Mouse (Mus musculus) CD4-positive, CD25-positive, alpha-beta regulatory T cell, adult 4 months (primary cell): ENCODE data around the gene Srm. TPM values are rescaled to one million over a fixed set of nuclear protein-coding genes. Genes with fewer than 3 reads are reported as not detected.
A peak's percentile ranks its signal among the peaks of the same experiment; 100 is the strongest.

ENCODE experiments used
- ATAC-seq: one replicate; pipeline ENCODE4 v1.8.0; 2017
- polyA plus RNA-seq, 2 experiments: library from polyadenylated mRNA; unstranded; fragments of 100-300 nt; shearing (Covaris generic); gene quantifications; one replicate each; pipeline ENCODE4 v1.2.1; 2017

Srm gene
- polyA plus RNA-seq, 2 experiments from 2014 or later, result 5.0 to 5.4 TPM

- ATAC-seq, result no peak
Measured at GRCm38 (mm10) chr4:148602357-148603120, 11.2 kb downstream of the Srm start, which contains the start of gene Masp2. Gene Masp2, plus strand, starts transcription at chr4:148602554.

GRCm38 (mm10) chr4:148603376-148604139 is 12.3 kb downstream of the Srm start:
- no peak for ATAC-seq

GRCm38 (mm10) chr4:148604141-148604540 is 12.8 kb downstream of the Srm start:
- ATAC-seq, result no peak

- peak; percentile 64 for ATAC-seq
Measured at GRCm38 (mm10) chr4:148604541-148605165, 13.3 kb downstream of the Srm start.

GRCm38 (mm10) chr4:148607758-148608157 is 16.5 kb downstream of the Srm start:
- ATAC-seq, result peak; percentile 90

- no peak for ATAC-seq
Measured at GRCm38 (mm10) chr4:148609805-148610204, 18.5 kb downstream of the Srm start.

GRCm38 (mm10) chr4:148610631-148611364 is 19.5 kb downstream of the Srm start:
- no peak for ATAC-seq

- no peak for ATAC-seq
Measured at GRCm38 (mm10) chr4:148612557-148612956, 21.3 kb downstream of the Srm start.

- no peak for ATAC-seq
Measured at GRCm38 (mm10) chr4:148613738-148614137, 22.4 kb downstream of the Srm start.

- ATAC-seq, result no peak
Measured at GRCm38 (mm10) chr4:148619805-148620204, 28.5 kb downstream of the Srm start.

GRCm38 (mm10) chr4:148620718-148621117 is 29.4 kb downstream of the Srm start:
- ATAC-seq, result no peak

- ATAC-seq, result no peak
Measured at GRCm38 (mm10) chr4:148622485-148622884, 31.2 kb downstream of the Srm start.

GRCm38 (mm10) chr4:148623609-148624008 is 32.3 kb downstream of the Srm start:
- no peak for ATAC-seq

GRCm38 (mm10) chr4:148625010-148625409 is 33.7 kb downstream of the Srm start:
- no peak for ATAC-seq

GRCm38 (mm10) chr4:148625756-148626622 is 34.7 kb downstream of the Srm start:
- peak; percentile 45 for ATAC-seq

- peak; percentile 89 for ATAC-seq
Measured at GRCm38 (mm10) chr4:148626623-148627185, 35.4 kb downstream of the Srm start, which contains the start of gene Tardbp. Gene Tardbp, minus strand, starts transcription at chr4:148627019.

- ATAC-seq, result no peak
Measured at GRCm38 (mm10) chr4:148627246-148627645, 35.9 kb downstream of the Srm start.

- no peak for ATAC-seq
Measured at GRCm38 (mm10) chr4:148632013-148632692, 40.9 kb downstream of the Srm start.

GRCm38 (mm10) chr4:148633395-148634061 is 42.2 kb downstream of the Srm start:
- ATAC-seq, result no peak

GRCm38 (mm10) chr4:148635309-148635708 is 44.0 kb downstream of the Srm start:
- ATAC-seq, result no peak
